Mouse (Mus musculus) neural tube, embryonic 13.5 days (tissue): ENCODE results near the gene Gm10272. TPM values are rescaled to one million over a fixed set of nuclear protein-coding genes. Genes with fewer than 3 reads are reported as not detected.
"Not testable (repeated sequence)": the region's sequence is repeated elsewhere in the genome, so short reads cannot be mapped to it uniquely, and the experiment has no call there.

Experiments used
- ATAC-seq: fragments of 200-750 bp; cut with Nextera tagmentation; 2 replicates; pipeline ENCODE4 v1.8.0; 2017; ENCODE audit warnings: low read depth, mild to moderate bottlenecking, moderate TSS enrichment, moderate library complexity
- H3K27ac ChIP-seq: fragments of 300-500 bp; sonication (generic); replicated peaks from 2 replicates; pipeline ENCODE4 v1.5.1; 2015; ENCODE audit warnings: moderate library complexity, mild to moderate bottlenecking, inconsistent platforms
- H3K27me3 ChIP-seq: fragments of 300-500 bp; sonication (generic); 2 replicates; pipeline ENCODE4 v1.6.1; 2015; ENCODE audit warnings: mild to moderate bottlenecking, inconsistent platforms
- H3K36me3 ChIP-seq: fragments of 300-500 bp; sonication (generic); 2 replicates; pipeline ENCODE4 v1.6.1; 2015; ENCODE audit warnings: mild to moderate bottlenecking, inconsistent platforms
- H3K4me1 ChIP-seq: fragments of 300-500 bp; sonication (generic); replicated peaks from 2 replicates; pipeline ENCODE4 v1.6.1; 2015; ENCODE audit warnings: inconsistent platforms
- H3K4me2 ChIP-seq: fragments of 300-500 bp; sonication (generic); 2 replicates; pipeline ENCODE4 v1.6.1; 2015; ENCODE audit warnings: inconsistent platforms, mild to moderate bottlenecking, moderate library complexity
- H3K4me3 ChIP-seq: fragments of 300-500 bp; sonication (generic); 2 replicates; pipeline ENCODE4 v1.5.1; 2015; ENCODE audit warnings: mild to moderate bottlenecking, inconsistent platforms
- H3K9ac ChIP-seq: fragments of 300-500 bp; sonication (generic); 2 replicates; pipeline ENCODE4 v1.6.1; 2015; ENCODE audit warnings: moderate library complexity, mild to moderate bottlenecking, inconsistent platforms
- H3K9me3 ChIP-seq: fragments of 300-500 bp; sonication (generic); 2 replicates; pipeline ENCODE4 v1.6.1; 2016; ENCODE audit warnings: inconsistent platforms
- WGBS: fragments of 180-500 bp; shearing (Covaris S2); methylation state at CpG from one replicate; pipeline ENCODE4 v1.1.7; 2015; 5-methylcytosine and 5-hydroxymethylcytosine counted together
- polyA plus RNA-seq: library from polyadenylated mRNA; unstranded; fragments of >200 nt; fragmentation: Nextera tagmentation; extraction: Ambion mirVana; gene quantifications from 2 replicates; pipeline ENCODE4 v1.2.1, GENCODE M21; 2015

Gm10272 gene
- polyA plus RNA-seq, 1 experiment from 2014 or later, result not detected

DNA sequence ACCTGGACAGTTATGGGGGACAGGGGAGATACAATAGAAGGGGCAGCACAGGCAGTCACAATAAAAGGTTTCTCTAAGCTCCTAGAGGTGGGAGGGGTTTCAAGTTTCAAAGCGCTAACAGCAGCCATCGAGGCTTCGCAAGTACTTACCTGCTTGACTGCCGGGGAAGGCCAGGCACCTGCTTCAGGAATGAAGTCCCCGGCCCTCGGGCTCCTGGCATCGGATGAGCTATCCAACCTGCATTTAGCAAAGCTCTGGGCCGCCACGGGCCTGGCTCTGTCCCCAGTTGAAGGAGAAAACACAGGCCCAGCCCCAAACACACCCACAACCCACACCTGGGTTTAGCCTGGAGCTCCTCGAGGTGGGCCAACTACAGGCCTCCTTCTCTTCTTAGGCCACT, 19.4 kb upstream of the Gm10272 start:
- no peaks in the 10 kb centered on the region for H3K9me3 ChIP-seq
- ATAC-seq, result no peak
- no peak overlapping the region for H3K4me3 ChIP-seq
- peaks cover 36% of the 10 kb centered on the region for H3K4me1 ChIP-seq
- no peak overlapping the region for H3K27ac ChIP-seq
- no peaks in the 10 kb centered on the region for H3K36me3 ChIP-seq
- H3K4me2 ChIP-seq, result no peak overlapping the region
- 31% methylated on average over 10 of the region's 10 CpGs for WGBS
- no peak overlapping the region for H3K9ac ChIP-seq
- H3K27me3 ChIP-seq, result peaks cover 40% of the 10 kb centered on the region

DNA sequence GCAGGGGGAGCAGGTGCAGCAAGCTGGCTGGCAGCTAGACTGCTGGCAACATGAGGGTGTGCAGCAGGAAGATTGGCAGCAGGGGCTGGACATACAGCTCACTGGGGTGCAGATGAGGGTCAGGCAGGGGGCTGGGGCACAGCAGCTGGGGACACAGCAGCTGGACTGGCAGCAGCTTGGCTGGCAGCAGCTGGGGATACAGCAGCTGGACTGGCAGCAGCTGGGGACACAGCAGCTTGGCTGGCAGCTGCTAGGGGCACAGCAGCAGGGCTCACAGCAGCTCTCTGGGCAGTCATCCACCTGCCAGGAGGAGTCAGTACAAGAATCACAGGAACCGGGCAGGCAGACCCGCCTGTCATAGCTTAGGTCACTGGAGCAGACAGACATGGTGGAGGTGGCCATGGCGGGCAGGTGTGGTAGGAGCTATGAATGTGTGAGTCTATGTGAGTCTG, 16.0 kb upstream of the Gm10272 start, which contains the start of gene Gm19402:
TSS of gene Gm19402 (minus strand) at position 402 of the 452 bp plus-strand sequence.
- H3K27ac ChIP-seq, H3K9ac ChIP-seq, ATAC-seq, H3K9me3 ChIP-seq, H3K4me3 ChIP-seq, H3K36me3 ChIP-seq, H3K4me2 ChIP-seq: not testable (repeated sequence)
- WGBS, result 69% methylated on average over 3 of the region's 3 CpGs
- H3K27me3 ChIP-seq, result peaks cover 33% of the 10 kb centered on the region
- peaks cover 23% of the 10 kb centered on the region for H3K4me1 ChIP-seq

DNA sequence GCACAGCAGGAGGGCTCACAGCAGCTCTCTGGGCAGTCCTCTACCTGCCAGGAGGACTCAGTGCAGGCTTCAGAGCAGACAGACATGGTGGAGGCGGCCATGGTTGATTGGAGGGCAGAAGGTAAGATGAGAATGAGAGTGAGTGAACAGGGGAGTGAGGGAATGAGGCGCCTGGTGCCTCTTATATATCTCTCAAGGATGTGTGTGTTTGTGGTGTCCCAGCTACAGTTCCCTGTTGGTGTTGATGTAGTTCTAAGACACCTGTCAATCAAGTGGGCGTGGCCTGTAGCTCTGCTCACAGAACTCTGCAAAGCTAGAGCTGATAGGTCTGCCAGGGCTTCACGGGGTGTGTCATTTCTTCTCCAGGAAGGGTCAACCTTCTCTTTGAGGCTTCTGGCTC, 9.3 kb upstream of the Gm10272 start, which contains the start of gene Gm9508:
TSS of gene Gm9508 (minus strand) at position 101 of the 400 bp plus-strand sequence.
- H3K27ac ChIP-seq, result no peak within 1 kb of the TSS
- no peak for ATAC-seq
- H3K9ac ChIP-seq, result no peak within 1 kb of the TSS
- H3K4me1 ChIP-seq, result no peaks in the 10 kb centered on the region
- no peak within 1 kb of the TSS for H3K4me3 ChIP-seq
- peaks cover 9% of the 10 kb centered on the region; the same call in 1 of the 2 replicates for H3K9me3 ChIP-seq
- no peaks in the 10 kb centered on the region for H3K27me3 ChIP-seq
- H3K36me3 ChIP-seq, result no peaks in the 10 kb centered on the region
- WGBS, result 34% methylated on average over 4 of the region's 4 CpGs
- H3K4me2 ChIP-seq, result no peak within 1 kb of the TSS

DNA sequence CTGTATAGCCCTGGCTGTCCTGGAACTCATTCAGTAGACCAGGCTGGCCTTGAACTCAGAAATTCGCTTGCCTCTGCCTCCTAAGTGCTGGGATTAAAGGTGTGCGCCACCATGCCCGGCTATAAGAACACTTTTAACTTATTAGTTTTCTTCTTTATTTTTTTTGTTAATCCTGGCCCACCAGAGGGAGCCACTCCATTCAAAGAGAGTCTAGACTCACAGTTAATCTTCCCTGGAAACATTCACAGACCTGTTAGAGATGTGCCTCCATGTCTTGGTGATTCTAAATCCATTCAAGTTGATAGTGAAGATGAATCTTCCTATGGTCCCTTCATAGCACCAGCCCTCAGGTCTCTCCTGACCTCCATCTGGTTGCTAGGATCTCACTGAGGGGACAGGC, 3.4 kb downstream of the Gm10272 start:
- no peaks in the 10 kb centered on the region for H3K36me3 ChIP-seq
- H3K27ac ChIP-seq, result no peak overlapping the region
- H3K9ac ChIP-seq, result no peak overlapping the region
- H3K4me2 ChIP-seq, result no peak overlapping the region
- no peaks in the 10 kb centered on the region for H3K27me3 ChIP-seq
- 82% methylated on average over 3 of the region's 3 CpGs for WGBS
- ATAC-seq, result no peak
- peaks cover 3% of the 10 kb centered on the region; the same call in 1 of the 2 replicates for H3K9me3 ChIP-seq
- no peak overlapping the region for H3K4me3 ChIP-seq
- no peaks in the 10 kb centered on the region for H3K4me1 ChIP-seq

DNA sequence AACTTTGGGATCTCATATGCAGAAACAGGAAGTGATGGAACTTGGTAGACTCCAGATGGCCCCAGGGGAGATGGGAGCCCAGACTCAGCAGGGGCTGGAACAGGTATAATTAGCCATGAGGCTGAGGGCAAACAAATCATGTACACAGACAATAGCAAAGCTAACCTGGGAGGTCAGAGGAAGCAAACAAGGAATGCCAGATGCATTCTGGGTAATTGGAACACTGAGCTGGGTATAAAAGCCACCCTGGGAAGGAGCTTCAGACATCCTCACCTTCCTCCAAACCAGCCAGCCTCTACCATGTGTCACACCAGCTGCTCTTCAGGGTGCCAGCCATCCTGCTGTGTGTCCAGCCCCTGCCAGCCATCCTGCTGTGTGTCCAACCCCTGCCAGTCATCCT, 4.7 kb downstream of the Gm10272 start, which contains the start of gene Gm10024:
TSS of gene Gm10024 (plus strand) at position 301 of the 400 bp plus-strand sequence.
- not testable (repeated sequence) for H3K4me1 ChIP-seq, H3K4me2 ChIP-seq, H3K9me3 ChIP-seq, H3K36me3 ChIP-seq, ATAC-seq, H3K27me3 ChIP-seq, H3K9ac ChIP-seq, H3K27ac ChIP-seq, H3K4me3 ChIP-seq

DNA sequence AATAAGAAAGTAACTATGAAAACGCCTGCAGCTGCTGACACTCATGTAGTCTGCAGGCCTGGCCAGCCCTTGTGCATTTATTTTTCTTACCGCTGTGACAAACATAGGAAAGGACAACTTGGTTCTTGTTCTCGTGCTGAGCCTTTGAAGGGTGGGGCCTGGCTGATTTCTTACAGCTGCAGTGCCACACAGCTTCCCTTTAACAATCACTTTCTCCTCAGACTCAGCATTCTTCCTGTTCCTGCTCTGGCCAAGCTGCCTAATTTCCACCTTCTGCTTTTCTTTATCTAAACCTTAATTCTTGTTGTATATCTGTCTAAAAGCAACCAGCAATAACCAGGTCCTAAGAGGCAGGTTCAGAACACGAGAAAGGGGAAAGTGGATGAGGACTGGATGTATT, 7.3 kb downstream of the Gm10272 start:
- 70% methylated on average over 4 of the region's 4 CpGs for WGBS
- Histone ChIP-seq H3K27ac (no peak overlapping the region), H3K27me3 (no peaks in the 10 kb centered on the region), H3K4me3 (no peak overlapping the region), H3K4me1 (no peaks in the 10 kb centered on the region), H3K9me3 (no peaks in the 10 kb centered on the region), H3K9ac (no peak overlapping the region), H3K4me2 (no peak overlapping the region), H3K36me3 (no peaks in the 10 kb centered on the region)
- no peak for ATAC-seq

DNA sequence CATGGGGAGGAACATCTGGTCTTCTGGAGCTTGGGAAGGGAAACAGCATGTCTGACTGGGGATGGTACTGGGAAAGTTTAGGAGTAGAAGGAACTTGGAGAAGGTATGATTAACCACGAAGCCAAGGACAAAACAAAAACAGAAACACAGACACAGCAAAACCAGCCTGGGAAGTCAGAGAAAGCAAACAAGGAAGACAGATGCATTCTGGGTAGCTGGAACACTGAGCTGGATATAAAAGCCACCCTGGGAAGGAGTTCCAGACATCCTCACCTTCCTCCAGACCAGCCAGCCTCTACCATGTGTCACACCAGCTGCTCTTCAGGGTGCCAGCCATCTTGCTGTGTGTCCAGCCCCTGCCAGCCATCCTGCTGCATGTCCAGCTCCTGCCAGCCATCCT, 9.1 kb downstream of the Gm10272 start, which contains the start of gene Gm10142:
TSS of gene Gm10142 (plus strand) at position 301 of the 400 bp plus-strand sequence.
- Histone ChIP-seq H3K4me1 (no peaks in the 10 kb centered on the region), H3K27ac (no peak within 1 kb of the TSS), H3K4me3 (no peak within 1 kb of the TSS), H3K4me2 (no peak within 1 kb of the TSS), H3K36me3 (no peaks in the 10 kb centered on the region), H3K27me3 (no peaks in the 10 kb centered on the region), H3K9me3 (no peaks in the 10 kb centered on the region), H3K9ac (no peak within 1 kb of the TSS)
- ATAC-seq, result no peak
- WGBS, result 93% methylated on average over 1 of the region's 1 CpGs

DNA sequence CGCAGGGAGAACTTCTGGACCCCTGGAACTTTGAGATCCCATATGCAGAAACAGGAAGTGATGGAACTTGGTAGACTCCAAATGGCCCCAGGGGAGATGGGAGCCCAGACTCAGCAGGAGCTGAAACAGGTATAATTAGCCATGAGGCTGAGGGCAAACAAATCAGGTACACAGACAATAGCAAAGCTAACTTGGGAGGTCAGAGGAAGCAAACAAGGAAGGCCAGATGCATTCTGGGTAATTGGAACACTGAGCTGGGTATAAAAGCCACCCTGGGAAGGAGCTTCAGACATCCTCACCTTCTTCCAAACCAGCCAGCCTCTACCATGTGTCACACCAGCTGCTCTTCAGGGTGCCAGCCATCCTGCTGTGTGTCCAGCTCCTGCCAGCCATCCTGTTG, 13.9 kb downstream of the Gm10272 start, which contains the start of gene Krtap12-1:
TSS of gene Krtap12-1 (plus strand) at position 301 of the 400 bp plus-strand sequence.
- not testable (repeated sequence) for H3K27ac ChIP-seq, ATAC-seq, H3K27me3 ChIP-seq, H3K4me1 ChIP-seq, H3K9ac ChIP-seq, H3K36me3 ChIP-seq, H3K4me2 ChIP-seq, H3K4me3 ChIP-seq, H3K9me3 ChIP-seq
- 90% methylated on average over 1 of the region's 1 CpGs for WGBS

DNA sequence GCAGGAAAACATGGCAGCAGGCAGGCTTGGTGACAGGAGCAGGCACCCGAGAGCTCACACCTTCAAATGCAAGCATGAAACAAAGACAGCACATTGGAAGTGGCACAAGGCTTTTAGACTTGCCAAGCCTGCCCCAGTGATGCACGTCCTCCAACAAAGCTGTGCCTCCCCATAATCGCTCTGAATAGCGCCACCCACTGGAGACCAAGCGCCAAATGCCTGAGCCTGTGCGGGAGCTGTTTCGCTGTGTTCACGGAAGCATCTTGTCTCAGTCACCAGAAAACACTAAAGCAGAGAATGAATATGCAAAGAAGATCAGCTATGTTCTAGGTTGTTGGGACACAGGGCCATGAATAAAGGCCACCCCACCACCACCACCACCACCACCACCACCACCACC, 18.4 kb downstream of the Gm10272 start:
- Histone ChIP-seq H3K4me3 (no peak overlapping the region), H3K36me3 (no peaks in the 10 kb centered on the region), H3K27me3 (no peaks in the 10 kb centered on the region), H3K4me1 (no peaks in the 10 kb centered on the region), H3K4me2 (no peak overlapping the region), H3K9me3 (no peaks in the 10 kb centered on the region), H3K27ac (no peak overlapping the region), H3K9ac (no peak overlapping the region)
- WGBS, result 78% methylated on average over 8 of the region's 8 CpGs
- ATAC-seq, result no peak

DNA sequence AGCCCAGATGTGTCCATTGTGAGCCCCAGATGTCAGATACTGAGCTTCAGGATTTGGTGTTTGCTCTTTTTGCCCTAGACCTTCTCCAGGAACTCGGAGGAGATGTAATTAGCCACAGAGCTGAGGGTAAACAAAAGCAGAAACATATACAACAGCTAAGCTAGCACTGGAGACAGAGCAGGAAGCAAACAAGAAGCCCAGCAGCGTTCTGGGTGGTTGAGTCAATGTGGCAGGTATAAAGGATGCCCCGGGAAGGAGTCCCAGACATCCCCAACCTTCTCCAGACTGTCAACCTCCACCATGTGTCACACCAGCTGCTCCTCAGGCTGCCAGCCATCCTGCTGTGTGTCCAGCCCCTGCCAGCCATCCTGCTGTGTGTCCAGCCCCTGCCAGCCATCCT, 19.8 kb downstream of the Gm10272 start, which contains the start of gene Gm10100:
TSS of gene Gm10100 (plus strand) at position 301 of the 400 bp plus-strand sequence.
- ATAC-seq, result no peak
- Histone ChIP-seq H3K36me3 (no peaks in the 10 kb centered on the region), H3K27ac (no peak within 1 kb of the TSS), H3K27me3 (no peaks in the 10 kb centered on the region), H3K4me2 (no peak within 1 kb of the TSS), H3K9me3 (no peaks in the 10 kb centered on the region), H3K4me1 (no peaks in the 10 kb centered on the region), H3K9ac (no peak within 1 kb of the TSS), H3K4me3 (no peak within 1 kb of the TSS)
- WGBS, result 28% methylated on average over 3 of the region's 3 CpGs

DNA sequence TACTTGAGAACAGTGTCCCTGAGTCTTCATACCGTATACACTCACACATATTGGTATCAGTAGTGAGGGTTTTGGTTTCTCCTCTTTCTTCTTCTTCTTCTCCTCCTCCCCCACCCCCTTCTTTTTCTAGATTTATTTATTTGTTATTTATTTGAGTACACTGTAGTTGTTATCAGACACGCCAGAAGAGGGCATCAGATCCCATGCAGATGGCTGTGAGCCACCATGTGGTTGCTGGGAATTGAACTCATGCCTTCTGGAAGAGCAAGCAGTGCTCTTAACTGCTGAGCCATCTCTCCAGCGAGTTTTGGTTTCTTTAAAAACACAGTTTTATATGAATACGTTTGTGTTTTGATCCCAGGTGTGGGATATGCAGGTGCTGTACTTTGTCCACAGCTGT, 21.9 kb downstream of the Gm10272 start:
- Histone ChIP-seq H3K27me3 (no peaks in the 10 kb centered on the region), H3K27ac (no peak overlapping the region), H3K9me3 (no peaks in the 10 kb centered on the region), H3K4me1 (no peaks in the 10 kb centered on the region), H3K36me3 (no peaks in the 10 kb centered on the region), H3K4me3 (no peak overlapping the region), H3K4me2 (no peak overlapping the region), H3K9ac (no peak overlapping the region)
- WGBS, result 68% methylated on average over 4 of the region's 4 CpGs
- ATAC-seq, result no peak

DNA sequence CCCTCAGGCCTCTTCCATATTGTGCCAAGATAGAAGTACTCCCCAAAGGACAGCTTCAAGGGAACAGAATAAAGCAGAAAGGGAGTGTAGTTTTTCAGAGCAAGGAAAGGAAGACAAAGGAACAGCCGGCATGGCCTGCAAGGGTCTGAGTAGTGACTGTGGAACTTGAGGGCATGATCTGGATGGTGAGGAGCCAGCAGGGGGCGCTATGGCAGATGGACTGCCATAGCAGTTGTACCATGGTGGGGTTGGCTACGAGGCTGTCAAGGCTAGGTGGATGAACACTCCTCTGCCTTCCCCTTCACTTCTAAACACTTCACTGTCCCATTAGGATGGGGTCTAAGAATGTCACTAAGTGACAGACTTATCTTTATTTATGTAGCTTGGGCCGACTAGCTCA, 22.8 kb downstream of the Gm10272 start:
- Histone ChIP-seq H3K4me2 (no peak overlapping the region), H3K27ac (no peak overlapping the region), H3K9ac (no peak overlapping the region), H3K36me3 (no peaks in the 10 kb centered on the region), H3K27me3 (no peaks in the 10 kb centered on the region), H3K4me1 (no peaks in the 10 kb centered on the region), H3K9me3 (no peaks in the 10 kb centered on the region; the same call in 1 of the 2 replicates), H3K4me3 (no peak overlapping the region)
- ATAC-seq, result no peak
- 49% methylated on average over 4 of the region's 4 CpGs for WGBS

DNA sequence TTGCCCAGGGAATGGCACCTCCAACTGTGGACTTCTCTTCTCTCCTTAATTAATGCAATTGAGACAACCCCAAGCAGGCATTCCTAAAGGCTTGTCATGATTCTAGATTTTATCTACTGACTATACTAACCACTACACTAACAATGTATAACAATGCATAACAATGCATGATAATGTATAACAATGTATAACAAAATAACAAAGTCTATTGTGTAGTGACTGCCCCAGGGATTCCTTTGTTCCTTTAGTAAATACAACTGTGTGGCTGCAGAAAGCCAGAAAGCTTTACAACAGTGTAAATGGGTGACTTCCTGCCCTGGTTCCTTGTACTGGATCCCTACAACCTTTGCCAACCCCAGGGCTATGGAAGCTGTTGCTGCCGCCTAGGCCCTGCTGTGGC, 29.5 kb downstream of the Gm10272 start:
- Histone ChIP-seq H3K4me1 (no peaks in the 10 kb centered on the region), H3K9me3 (peaks cover 4% of the 10 kb centered on the region), H3K4me3 (no peak overlapping the region), H3K27me3 (no peaks in the 10 kb centered on the region), H3K4me2 (no peak overlapping the region), H3K27ac (no peak overlapping the region), H3K9ac (no peak overlapping the region), H3K36me3 (no peaks in the 10 kb centered on the region)
- ATAC-seq, result no peak
- WGBS, result 84% methylated on average over 1 of the region's 1 CpGs
